Mouse (Mus musculus) CD4-positive naive resting alpha-beta T cell, adult 76 days (primary cell): ENCODE data around the gene Olfr1242. TPM values are rescaled to one million over a fixed set of nuclear protein-coding genes. Genes with fewer than 3 reads are reported as not detected.

Experiments
- total RNA-seq: library from RNA; stranded (reverse); gene quantifications from one replicate; pipeline ENCODE4 v1.2.4, GENCODE M21; 2023

Gene Olfr1242
- total RNA-seq = not detected

GRCm38 (mm10) chr2:89498235-89498634 lies at the start of gene Olfr1242:
Gene Olfr1242 (minus strand): TSS chr2:89498335.

GRCm38 (mm10) chr2:89531387-89531786 lies 33.3 kb upstream of the Olfr1242 start, which contains the start of gene Olfr1243:
Gene Olfr1243 (minus strand): TSS chr2:89531487.

GRCm38 (mm10) chr2:89487026-89487425 lies 11.1 kb downstream of the Olfr1242 start, which contains the start of gene Olfr1241:
Gene Olfr1241 (minus strand): TSS chr2:89487126.

GRCm38 (mm10) chr2:89442900-89443299 lies 55.2 kb downstream of the Olfr1242 start, which contains the start of gene Olfr1240:
Gene Olfr1240 (minus strand): TSS chr2:89443000.

Other genes with a start within 250 kb of the Olfr1242 start
- gene Olfr1228, start 244.3 kb downstream of the Olfr1242 start, total RNA-seq = not detected
- not detected for gene Olfr1229, start 210.3 kb downstream of the Olfr1242 start, total RNA-seq
- not detected for gene Olfr1230, start 201.1 kb downstream of the Olfr1242 start, total RNA-seq
- not detected for gene Olfr1231, start 191.3 kb downstream of the Olfr1242 start, total RNA-seq
- gene Olfr1232, start 168.7 kb downstream of the Olfr1242 start, total RNA-seq = not detected
- gene Olfr1233, start 155.9 kb downstream of the Olfr1242 start, total RNA-seq = not detected
- gene Olfr1234, start 133.5 kb downstream of the Olfr1242 start, total RNA-seq = not detected
- gene Olfr1238, start 88.7 kb downstream of the Olfr1242 start, total RNA-seq = not detected
- not detected for gene Olfr1239, start 77.9 kb downstream of the Olfr1242 start, total RNA-seq
- gene Olfr1240, start 55.3 kb downstream of the Olfr1242 start, total RNA-seq = not detected
- gene Olfr1241, start 11.2 kb downstream of the Olfr1242 start, total RNA-seq = not detected
- not detected for gene Olfr1243, start 33.2 kb upstream of the Olfr1242 start, total RNA-seq
- not detected for gene Olfr1245, start 80.1 kb upstream of the Olfr1242 start, total RNA-seq
- not detected for gene Olfr1246, start 94.8 kb upstream of the Olfr1242 start, total RNA-seq
- gene Olfr1247, start 115.8 kb upstream of the Olfr1242 start, total RNA-seq = not detected
- gene Olfr1248, start 119.9 kb upstream of the Olfr1242 start, total RNA-seq = not detected
- not detected for gene Olfr1249, start 136.6 kb upstream of the Olfr1242 start, total RNA-seq
- not detected for gene Olfr1250, start 163.1 kb upstream of the Olfr1242 start, total RNA-seq
- not detected for gene Olfr1251, start 173.6 kb upstream of the Olfr1242 start, total RNA-seq
- gene Olfr1252, start 226.7 kb upstream of the Olfr1242 start, total RNA-seq = not detected